Mouse (Mus musculus) urinary bladder, postnatal 4 days (tissue): Measurements from ENCODE around the gene Ror1.
A peak's percentile ranks its signal among the peaks of the same experiment; 100 is the strongest.

Source experiments
- DNase-seq, 2 experiments: peaks; one replicate each; pipeline ENCODE4 v3.0.0; 2021 to 2022; ENCODE audit warnings: low spot score in 2 of 2

The Ror1 gene

DNA sequence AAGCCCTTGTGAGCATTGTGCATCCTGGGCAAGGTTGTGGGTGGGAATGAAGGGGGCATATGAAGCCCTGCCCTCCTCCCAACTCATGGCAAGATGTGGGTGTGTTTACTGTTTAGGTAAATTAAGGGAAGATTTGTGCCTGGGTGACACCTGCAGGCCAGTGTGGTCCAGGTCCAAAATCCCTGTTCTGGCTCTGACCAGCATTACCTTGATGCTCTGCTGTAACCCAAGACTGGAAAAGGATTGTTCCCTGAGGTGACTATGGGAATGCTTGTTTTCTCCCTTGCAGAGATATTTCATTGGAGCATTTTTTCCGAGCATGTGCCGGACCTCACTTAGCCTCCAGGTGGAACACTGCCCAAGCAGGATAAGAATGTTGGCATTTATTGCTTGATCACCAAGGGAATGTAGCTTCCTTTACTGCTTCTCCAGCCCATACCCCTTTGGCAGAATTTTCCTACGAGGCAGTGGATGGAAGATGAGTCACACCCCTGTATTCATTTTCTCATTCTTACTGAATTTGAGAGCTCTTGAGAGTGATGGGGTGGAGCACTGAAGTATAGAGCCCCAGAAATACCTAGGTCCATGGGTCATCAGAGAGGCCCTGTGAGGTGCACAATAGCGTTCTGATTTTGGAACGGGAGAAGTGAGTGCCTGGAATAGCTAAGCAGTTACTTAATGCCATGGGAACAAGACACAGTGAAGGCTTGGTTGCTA is 290.8 kb downstream of the Ror1 start:
- no peak for DNase-seq

DNA sequence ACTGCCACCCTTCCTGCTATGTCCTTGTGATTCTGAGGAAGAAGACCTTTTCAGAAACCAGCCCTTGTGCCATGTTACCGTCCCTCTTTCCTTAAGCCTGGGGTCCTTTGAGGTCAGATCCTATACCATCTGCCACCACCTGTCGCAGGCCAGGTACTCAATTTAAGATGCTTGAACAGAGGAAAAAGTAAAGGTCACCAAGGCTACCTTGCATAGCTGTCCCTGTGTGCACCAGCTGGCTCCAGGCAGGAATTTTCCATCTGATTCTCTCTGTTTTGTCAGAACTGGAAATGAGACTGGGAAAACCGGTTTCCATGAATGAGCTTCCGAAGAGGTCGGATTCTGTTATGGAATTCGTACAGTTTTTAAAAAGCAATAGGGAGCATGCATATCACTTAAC is 294.8 kb downstream of the Ror1 start:
- no peak for DNase-seq

DNA sequence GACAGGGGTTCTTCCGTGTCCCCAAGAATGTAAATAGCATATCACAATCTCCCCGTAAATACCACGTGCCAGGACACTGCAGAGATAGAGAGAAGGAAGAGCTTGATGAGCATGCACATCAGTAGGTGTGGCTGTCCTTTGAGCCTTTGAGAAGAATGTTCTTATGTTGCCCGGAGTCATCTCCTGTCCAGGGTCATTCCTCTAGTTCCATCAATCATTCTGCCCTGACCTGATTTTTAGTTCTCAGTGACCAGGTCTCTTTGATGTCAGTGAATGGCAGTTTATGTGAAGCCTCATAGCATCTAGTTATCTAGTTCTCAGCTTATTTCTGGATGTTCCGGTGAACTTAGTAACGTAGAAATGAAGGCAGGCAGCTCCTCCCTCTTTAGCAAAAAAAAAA is 295.4 kb downstream of the Ror1 start:
- no peak for DNase-seq

DNA sequence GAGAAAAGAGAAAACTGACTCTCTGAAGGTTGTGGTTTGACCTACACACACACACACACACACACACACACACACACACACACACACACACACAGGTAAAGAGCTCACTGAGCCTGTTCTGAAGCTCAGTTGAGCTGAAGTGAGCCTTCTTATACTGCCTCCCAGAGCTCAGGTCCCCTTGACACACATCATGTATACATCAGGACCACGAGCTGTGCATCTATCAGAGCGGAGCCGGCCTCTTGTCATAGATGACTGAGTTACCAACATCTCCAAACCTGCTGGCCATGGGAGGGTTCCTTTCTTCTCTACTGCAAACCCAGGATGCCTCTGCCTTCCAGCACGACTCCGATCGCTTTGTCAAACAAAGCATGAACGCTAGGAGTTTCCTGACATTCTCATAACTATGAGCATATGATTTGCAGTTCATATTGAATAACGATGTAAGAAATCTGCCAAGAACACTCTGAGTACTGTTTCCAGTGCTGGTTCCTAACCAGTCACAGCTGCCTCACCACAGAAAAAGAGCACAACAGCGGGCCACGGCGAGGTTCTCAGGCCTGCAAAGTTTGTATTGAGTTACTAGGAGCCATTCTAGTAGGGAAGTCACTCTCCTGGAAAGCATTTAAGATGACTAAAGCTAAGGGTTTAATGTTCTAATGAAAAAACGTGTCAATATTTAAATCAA is 297.9 kb downstream of the Ror1 start:
- no peak for DNase-seq

DNA sequence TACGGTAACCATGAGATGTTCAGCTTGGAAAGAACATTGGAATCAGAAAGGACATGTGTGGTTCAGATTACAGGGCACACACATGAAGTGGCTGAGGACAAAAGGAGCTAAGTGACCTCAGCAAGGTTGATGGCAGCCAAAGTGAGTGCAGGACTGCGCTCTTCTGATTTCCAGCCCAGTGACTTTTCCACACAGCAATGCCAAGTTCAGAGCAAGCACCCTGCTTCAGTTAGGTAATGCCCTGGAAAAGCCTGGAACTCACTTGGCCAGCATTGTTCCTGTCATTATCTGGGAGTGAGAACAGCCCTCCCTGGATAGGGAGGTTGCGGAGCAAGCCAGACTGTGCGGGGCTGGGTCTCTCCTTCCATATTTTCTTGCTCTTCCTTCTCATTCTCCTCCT is 299.8 kb downstream of the Ror1 start:
- no peak for DNase-seq

GRCm38 (mm10) chr4:100398079-100398478 is 302.5 kb downstream of the Ror1 start:
- DNase-seq, result no peak

DNA sequence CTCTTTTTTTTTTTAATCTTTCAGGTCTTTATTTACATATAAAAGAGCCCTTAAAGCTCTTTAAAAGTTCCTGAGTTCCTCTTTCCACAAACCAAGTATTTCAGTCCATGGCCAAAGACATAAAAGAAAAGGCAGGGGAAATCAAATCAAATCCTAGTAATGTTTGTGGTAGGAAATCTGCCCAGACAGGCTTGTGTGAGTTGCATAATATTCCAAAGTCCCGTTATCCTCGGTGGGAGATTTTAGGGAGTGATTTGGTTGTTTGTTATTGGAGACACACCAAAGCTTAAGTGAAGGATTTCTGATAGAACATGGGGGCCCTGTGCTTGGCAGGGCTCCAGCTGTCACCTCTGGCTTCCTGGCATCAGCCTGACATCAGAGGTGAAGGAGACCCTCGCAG is 305.5 kb downstream of the Ror1 start:
- no peak for DNase-seq

DNA sequence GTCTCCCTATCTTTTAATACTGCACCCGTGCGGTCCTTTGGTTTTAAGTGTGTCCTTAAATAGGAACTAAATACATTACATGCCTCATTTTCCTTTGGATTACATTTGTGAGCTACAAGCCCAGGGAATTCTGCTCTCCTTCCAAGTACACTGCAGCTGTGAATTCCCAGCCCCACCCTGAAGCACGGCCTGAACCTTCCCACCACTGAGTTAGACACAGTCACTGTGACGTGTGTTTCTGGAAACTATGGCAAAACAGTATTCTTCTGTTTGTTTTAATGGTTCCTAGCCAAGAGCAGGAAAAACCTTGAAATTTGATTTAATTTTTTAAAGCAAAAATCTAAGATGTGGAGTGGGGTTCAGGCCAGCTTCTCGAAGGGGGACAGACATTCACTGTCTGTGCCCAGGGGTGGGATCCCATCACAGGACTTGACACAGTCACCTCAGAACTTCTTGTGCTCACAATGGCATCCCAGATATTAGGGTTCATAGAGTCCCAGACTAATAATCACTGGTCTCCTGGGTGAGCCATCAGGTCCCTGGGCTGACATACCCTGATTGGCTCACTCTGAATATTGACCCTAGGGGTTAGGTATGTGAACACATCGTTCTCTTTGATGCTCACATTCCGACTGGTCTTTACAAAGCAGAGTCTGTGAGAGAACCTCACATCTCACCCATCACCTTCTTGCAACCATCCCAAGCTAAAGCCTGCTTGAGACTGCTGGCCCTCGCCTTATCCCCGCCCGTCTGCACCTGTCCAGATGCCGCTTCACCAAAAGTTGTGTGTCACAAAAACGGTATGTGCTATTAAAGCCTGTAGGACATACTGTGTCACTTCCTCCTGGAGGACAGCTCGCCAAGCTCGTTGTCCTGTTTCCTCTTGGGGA is 306.2 kb downstream of the Ror1 start:
- DNase-seq, result peak in 1 of 2 experiments; percentile 47

GRCm38 (mm10) chr4:100407261-100407874 is 311.8 kb downstream of the Ror1 start:
- DNase-seq, result peak; percentile 66 to 82

DNA sequence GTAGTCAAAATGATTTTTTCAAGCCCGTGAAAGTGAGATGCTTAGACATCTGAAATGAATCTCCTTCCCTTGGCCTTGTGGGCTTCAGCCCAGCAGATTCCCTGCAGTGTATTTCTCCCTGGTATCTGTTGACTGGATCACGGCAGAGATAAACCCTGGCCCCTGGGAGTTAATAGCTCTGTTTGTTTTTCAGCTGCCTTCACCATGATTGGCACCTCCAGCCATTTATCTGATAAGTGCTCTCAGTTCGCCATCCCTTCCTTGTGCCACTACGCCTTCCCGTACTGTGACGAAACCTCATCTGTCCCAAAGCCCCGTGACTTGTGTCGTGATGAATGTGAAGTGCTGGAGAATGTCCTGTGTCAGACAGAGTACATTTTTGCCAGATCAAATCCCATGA is 313.9 kb downstream of the Ror1 start:
- no peak for DNase-seq

DNA sequence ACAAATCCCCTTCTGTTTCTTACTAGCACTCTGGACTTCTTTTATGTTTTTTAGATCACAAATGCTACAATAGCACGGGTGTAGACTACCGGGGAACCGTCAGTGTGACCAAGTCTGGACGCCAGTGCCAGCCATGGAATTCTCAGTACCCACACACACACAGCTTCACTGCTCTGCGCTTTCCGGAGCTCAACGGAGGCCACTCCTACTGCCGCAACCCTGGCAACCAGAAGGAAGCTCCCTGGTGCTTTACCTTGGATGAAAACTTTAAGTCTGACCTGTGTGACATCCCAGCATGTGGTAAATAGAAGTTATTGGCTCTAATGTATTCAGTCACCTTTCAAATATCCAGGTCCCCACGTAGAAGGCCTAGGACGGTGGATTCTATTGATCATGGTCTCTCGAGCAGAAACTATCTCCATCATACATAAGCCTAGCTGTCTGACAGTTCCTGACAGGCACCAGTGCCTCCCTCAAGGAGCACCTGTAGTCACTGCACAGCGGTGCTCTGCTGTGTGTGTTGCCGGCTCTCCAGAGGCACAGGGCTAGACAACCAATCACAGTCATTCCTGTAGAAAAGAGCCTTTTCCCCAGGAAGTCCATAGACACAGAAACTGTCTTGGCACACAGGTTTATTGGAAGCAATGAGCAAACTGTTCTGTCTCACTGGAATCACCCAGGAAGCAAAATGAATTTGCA is 316.4 kb downstream of the Ror1 start:
- DNase-seq, result no peak

GRCm38 (mm10) chr4:100422756-100423155 is 327.2 kb downstream of the Ror1 start:
- DNase-seq, result no peak

DNA sequence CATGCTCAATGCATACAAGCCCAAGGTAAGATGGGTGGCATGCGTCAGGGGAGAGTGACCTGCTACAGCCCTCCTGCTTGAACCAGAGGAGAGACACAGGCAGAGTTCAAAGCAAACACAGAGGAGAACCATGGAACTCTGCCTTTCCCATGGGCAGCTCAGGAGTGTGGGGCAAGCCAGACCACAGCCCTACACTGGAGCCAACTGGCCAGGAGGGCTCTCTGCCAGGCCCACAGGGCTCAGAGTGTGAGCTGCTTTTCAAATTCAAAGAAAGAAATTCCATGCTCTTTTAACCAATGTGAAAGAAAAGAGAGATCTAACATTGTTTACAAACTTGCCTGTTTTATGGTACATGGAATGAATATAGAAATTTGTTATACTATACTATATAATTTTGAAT is 330.5 kb downstream of the Ror1 start:
- DNase-seq, result no peak

GRCm38 (mm10) chr4:100429371-100429900 is 333.8 kb downstream of the Ror1 start:
- no peak for DNase-seq

DNA sequence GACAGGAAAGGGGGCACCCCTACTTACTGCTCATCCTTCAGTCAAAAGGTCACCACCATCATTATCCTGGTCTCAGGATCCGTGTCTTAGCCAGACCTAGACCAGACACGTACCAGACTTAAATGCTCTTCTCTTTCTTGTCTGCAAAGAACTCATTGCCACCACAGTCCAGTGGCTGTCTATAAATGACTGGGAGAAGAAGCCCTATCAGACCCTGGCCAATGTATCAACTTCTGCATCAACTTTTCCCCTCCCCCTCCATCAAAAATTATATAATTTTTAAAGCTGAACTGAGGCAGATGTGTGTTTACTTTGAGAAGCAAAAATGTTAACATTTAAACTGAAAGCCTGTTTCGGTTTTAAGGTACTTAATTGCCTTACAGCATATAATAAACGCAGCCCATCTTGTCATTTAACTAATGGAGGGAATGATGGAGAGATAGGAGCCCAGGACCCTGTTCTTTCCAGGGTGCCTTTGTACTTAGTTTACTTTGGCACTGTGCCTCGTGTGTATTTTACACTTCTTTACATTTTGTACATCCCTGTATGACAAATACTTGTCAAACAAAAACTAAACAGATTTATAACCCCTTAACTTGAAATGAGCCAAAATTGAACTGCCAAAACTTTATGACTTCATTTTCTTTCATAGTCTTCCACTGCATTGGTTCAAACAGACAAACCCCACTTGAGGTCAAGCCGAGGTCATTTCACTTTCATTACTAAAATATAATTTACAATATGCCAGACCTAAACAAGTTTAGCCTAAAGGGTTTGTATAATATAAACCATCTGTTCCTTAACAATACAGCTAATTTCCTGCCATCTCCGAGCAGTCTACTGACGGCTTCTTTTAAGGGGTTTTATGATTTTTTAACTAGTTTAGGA is 339.9 kb downstream of the Ror1 start:
- no peak for DNase-seq

- no peak for DNase-seq
Measured at GRCm38 (mm10) chr4:100436169-100436547, 340.6 kb downstream of the Ror1 start.

- DNase-seq, result no peak
Measured at GRCm38 (mm10) chr4:100446897-100447296, 351.3 kb downstream of the Ror1 start.

GRCm38 (mm10) chr4:100462493-100463120 is 367.0 kb downstream of the Ror1 start:
- no peak for DNase-seq

DNA sequence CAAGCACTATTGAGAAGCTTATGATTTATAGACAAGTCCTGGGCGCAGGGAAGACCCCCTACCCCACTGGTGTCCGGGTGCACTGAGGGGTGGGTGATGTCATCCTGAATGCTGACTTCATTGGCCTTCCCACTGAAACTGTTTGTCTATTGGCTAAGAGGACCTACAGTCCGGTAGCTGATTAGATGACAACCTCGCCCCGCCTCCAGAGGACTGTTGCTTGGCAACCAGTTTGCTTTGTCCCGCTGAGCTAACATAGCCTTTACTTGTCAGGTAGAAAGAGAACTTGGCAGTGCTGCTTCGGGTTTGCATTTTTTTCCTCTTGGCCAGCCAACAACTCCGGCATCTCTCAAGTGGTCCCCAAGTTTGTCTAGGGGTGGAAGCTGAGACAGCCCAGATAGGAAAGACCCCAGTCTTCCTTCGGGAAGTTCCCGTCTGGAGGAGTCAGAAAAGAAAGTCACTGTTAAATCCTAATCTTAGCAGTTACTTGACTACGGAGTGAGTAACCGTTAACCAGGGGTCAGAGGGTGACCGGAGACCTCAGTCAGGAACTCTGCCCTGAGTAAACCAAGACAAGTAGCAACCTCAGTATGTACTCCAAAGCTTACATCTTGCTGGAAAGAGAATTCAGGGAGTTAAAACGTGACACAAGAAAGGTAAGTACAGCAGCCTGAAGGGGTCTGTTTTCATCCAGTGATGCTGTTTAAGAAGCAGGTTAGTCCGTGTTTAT is 383.2 kb downstream of the Ror1 start, which contains the start of gene Ube2u:
Gene Ube2u, plus strand, starts transcription at position 258 of the 730 bp plus-strand sequence.
- peak in 1 of 2 experiments; percentile 63 for DNase-seq
